Mouse (Mus musculus) adrenal gland (tissue): ENCODE measurements around the gene Hspa1l.
"Not testable (repeated sequence)": the region's sequence is repeated elsewhere in the genome, so short reads cannot be mapped to it uniquely, and the experiment has no call there.

Source experiments
- intact Hi-C: fragments of 180-260 bp; cut with DNase I; formaldehyde crosslinking; loops from one replicate; pipeline ENCODE4 v1.15.1; 2025

Gene Hspa1l

GRCm38 (mm10) chr17:34950514-34951455 is 21.7 kb upstream of the Hspa1l start:
- intact Hi-C loops = no loop called here

DNA sequence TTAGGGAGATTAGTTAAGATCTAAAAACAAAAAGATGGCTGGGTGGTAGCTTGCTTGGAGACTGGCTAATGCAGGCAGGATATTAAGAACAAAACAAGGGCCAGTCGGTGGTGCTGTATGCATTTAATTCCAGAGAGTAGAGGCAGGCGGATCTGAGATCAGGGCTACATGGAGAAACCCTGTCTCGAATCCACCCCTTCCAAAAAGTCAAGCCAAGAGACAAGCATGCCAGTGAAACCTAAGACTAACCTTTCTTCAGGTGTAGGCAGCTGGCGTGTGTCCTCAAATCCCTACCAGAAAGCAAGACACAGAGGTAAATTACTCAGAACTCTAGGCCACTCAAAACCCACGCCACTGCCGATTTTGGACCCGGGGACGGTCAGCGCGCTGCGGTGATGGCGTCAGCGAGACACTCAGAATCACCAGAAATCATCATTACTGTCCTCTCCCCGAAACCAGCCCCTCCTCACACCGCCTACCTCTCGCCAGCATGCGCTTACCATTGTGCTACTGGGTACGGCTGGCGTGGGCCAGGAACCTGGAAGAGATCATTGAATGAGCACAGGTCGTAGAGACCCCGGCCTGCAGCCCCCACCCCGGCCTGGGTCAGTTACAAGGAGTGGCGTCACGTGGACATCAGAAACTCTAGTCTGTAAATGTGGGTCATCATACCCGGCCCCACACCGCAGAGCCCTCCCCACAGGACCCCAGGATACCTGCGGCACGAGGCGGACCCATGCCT is 20.7 kb upstream of the Hspa1l start:
- intact Hi-C loops = loop anchor here (2.0 kb wide), 1 partner anchor 29 kb away; the partner anchor contains the start of gene Lsm2

- intact Hi-C loops = loop anchor here (2.0 kb wide), 1 partner anchor 28 kb away; the partner anchor contains the start of gene Lsm2
Observed at GRCm38 (mm10) chr17:34952378-34953040, 20.0 kb upstream of the Hspa1l start.

- intact Hi-C loops = loop anchor here (2.0 kb wide), 1 partner anchor 28 kb away; the partner anchor contains the start of gene Lsm2
Observed at GRCm38 (mm10) chr17:34953258-34953657, 19.2 kb upstream of the Hspa1l start.

GRCm38 (mm10) chr17:34953904-34954303 is 18.6 kb upstream of the Hspa1l start:
- intact Hi-C loops = loop anchor here (2.0 kb wide), 1 partner anchor 27 kb away; the partner anchor contains the start of gene Lsm2

DNA sequence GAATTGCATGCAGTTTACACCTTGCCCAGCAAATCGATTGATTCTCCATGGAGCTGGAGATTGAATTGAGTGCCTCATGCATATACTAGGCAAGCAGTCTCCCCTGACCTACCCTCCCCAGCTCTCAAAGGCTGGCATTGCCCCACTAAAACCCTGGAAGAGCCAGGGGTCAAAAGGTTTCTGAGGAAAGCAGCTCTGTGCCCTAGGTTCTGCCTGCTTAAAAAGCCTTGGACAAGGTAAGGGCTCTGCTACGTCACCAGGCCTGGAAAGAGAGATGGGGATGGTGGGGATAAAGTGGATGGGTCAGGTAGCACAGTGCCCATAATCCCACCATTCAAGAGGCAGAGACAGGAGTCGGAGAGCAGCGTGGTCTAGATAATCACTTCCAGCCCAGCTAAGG is 17.7 kb upstream of the Hspa1l start:
- intact Hi-C loops = no loop called here

DNA sequence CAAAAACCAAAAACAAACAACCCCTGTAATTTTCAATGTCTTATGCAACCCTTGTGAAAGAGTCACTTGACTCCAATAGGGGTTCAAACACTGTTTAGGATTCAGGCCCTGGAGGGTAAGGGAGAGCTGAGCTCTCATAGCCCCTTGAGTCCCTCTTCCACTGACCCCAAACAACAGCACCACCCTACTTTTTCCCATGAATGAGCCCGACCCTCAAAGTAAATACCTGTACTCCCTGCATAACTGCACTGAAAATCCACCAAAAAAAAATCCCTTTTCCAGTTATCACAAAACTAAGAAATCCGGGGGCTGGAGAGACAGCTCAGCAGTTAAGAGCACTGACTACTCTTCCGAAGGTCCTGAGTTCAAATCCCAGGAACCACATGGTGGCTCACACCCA is 16.6 kb upstream of the Hspa1l start:
- intact Hi-C loops = no loop called here

GRCm38 (mm10) chr17:34956340-34956739 is 16.2 kb upstream of the Hspa1l start:
- intact Hi-C loops = no loop called here

DNA sequence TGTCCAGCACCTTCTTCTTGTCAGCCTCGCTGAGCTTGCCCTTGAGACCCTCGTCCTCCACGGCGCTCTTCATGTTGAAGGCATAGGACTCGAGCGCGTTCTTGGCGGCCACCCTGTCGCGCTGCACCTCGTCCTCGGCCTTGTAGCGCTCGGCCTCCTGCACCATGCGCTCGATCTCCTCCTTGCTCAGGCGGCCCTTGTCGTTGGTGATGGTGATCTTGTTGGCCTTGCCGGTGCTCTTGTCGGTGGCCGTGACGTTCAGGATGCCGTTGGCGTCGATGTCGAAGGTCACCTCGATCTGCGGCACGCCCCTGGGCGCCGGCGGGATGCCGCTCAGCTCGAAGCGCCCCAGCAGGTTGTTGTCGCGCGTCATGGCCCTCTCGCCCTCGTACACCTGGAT is 15.2 kb upstream of the Hspa1l start:
- intact Hi-C loops = not testable (repeated sequence)

DNA sequence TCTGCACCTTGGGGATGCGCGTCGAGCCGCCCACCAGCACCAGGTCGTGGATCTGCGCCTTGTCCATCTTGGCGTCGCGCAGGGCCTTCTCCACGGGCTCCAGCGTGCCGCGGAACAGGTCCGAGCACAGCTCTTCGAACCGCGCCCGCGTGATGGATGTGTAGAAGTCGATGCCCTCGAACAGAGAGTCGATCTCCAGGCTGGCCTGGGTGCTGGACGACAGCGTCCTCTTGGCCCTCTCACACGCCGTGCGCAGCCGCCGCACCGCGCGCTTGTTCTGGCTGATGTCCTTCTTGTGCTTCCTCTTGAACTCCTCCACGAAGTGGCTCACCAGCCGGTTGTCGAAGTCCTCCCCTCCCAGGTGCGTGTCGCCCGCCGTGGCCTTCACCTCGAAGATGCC is 14.5 kb upstream of the Hspa1l start:
- intact Hi-C loops = not testable (repeated sequence)

DNA sequence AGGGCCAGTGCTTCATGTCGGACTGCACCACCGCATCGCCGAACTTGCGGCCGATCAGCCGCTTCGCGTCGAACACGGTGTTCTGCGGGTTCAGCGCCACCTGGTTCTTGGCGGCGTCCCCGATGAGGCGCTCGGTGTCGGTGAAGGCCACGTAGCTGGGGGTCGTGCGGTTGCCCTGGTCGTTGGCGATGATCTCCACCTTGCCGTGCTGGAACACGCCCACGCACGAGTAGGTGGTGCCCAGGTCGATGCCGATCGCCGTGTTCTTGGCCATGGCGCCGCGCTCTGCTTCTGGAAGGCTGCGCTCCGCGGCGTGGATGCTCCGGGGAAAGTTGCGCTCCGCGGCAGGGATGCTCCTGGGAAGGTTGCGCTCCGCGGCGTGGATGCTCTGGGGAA is 13.8 kb upstream of the Hspa1l start:
- intact Hi-C loops = not testable (repeated sequence)

DNA sequence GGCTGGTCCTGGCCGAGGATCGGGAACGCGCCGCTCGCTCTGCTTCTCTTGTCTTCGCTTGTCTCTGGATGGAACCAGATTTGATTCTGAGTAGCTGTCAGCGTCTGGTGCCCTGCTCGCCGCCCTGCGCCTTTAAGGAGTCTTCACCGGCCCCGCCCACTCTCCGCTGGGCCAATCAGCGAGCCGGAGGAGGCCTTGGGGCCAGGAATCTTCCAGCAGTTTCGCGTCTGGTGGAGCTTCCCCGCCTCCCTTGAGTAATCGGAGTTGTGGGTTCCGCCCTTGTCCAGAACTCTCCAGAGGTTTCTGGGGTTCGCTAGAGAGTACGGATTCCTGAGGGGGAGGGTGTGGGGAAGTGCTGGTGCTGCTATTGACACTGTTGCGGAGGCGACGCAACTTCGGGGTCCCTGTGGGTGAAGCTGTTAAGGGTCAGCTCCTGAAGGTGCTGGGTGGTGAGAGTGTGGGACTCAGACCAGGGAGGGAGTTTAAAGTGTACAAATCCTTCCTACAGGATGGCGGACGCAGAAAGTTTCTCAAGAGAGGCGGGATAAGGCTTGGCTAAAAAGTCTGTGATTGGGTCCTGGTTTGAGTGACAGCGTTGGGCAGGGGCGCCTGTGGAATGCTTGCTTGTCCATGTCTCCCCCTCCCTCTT is 13.2 kb upstream of the Hspa1l start, which contains the start of gene Hspa1b:
TSS of gene Hspa1b (minus strand) at position 109 of the 649 bp plus-strand sequence.
- intact Hi-C loops = not testable (repeated sequence)

GRCm38 (mm10) chr17:34959881-34960515 is 12.5 kb upstream of the Hspa1l start:
- intact Hi-C loops = no loop called here

GRCm38 (mm10) chr17:34960702-34961493 is 11.6 kb upstream of the Hspa1l start:
- intact Hi-C loops = no loop called here

GRCm38 (mm10) chr17:34962125-34962524 is 10.4 kb upstream of the Hspa1l start:
- intact Hi-C loops = no loop called here

- intact Hi-C loops = no loop called here
Observed at GRCm38 (mm10) chr17:34962841-34963240, 9.7 kb upstream of the Hspa1l start.

GRCm38 (mm10) chr17:34964640-34965049 is 7.9 kb upstream of the Hspa1l start:
- intact Hi-C loops = no loop called here

- intact Hi-C loops = no loop called here
Observed at GRCm38 (mm10) chr17:34965627-34966026, 6.9 kb upstream of the Hspa1l start.

DNA sequence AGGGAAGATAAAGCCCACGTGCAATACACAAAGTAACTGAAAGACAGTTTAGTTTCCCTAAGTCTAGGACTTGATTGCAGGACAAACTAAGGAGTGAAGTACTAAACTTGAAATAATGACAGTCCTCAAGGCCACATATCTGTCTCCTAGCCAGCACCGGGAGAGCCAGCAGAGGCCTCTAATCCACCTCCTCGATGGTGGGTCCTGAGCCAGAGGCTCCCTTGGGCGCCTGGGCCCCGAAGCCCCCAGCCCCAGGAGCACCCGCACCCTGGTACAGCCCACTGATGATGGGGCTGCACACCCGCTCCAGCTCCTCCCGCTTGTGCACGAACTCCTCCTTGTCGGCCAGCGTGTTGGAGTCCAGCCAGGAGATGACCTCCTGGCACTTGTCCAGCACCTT is 2.7 kb upstream of the Hspa1l start, which contains the start of gene Gm20481:
TSS of gene Gm20481 (plus strand) at position 91 of the 400 bp plus-strand sequence.
- intact Hi-C loops = not testable (repeated sequence)
